Mouse (Mus musculus) CD4-positive naive resting alpha-beta T cell, adult 76 days (primary cell): ENCODE results near the gene Aass. TPM values are rescaled to one million over a fixed set of nuclear protein-coding genes. Genes with fewer than 3 reads are reported as not detected.

Experiments used
- total RNA-seq: library from RNA; stranded (reverse); gene quantifications from one replicate; pipeline ENCODE4 v1.2.4, GENCODE M21; 2023

Gene Aass
- total RNA-seq = not detected

DNA sequence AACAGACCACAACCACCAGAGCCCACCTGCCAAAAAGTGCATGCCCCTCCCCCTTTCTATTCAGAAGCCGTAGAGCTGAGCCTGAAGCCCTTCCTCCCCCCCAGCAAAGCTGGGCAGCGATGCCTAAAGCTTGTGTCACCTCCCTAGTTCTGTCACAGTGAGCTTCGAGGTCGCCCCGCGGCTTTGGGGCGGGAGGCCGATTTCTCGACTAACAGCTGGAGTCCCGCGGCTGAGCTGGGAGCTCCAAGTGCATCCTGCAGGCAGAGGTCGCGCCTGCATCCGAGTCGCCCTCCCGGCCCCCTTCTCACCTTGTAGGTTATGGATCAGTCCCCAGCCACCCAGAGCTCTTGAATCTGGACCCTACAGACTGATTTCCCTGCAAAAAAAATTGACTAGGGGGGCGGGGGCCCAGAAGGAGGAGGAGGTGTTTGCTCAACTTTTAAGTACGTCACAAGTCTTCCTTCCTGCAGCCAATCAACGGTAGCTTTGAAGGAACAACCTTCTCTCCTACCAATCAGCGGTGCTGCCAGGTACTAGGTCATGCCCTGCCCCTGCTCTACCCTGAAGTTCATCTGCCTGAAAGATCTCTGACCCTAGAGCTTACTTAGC lies at the start of gene Aass:
Gene Aass (minus strand): TSS at position 414 of the 609 bp plus-strand sequence.

Other genes starting within 250 kb of the Aass start
- not detected for gene Fezf1, start 115.4 kb upstream of the Aass start, total RNA-seq